Mouse (Mus musculus) regulatory T cell (primary cell): Measurements from ENCODE around the gene Elf3.
"Not testable (repeated sequence)": the region's sequence is repeated elsewhere in the genome, so short reads cannot be mapped to it uniquely, and the experiment has no call there.

ENCODE experiments used
- in situ Hi-C: fragments of 300-600 bp; cut with MboI, MseI; formaldehyde crosslinking; loops from one replicate; pipeline ENCODE4 v1.15.1; 2025; ENCODE audit warnings: high pct_unique_total_duplicates

Gene Elf3

GRCm38 (mm10) chr1:135240206-135240605 is 18.2 kb downstream of the Elf3 start:
- in situ Hi-C loops, result not testable (repeated sequence)

- in situ Hi-C loops, result no loop called here
These were observed 21.1 kb downstream of the Elf3 start for GRCm38 (mm10) chr1:135237131-135237851.

GRCm38 (mm10) chr1:135234771-135235170 is 23.6 kb downstream of the Elf3 start:
- in situ Hi-C loops, result no loop called here

GRCm38 (mm10) chr1:135233961-135234360 is 24.4 kb downstream of the Elf3 start:
- in situ Hi-C loops, result no loop called here

GRCm38 (mm10) chr1:135231878-135232277 is 26.5 kb downstream of the Elf3 start:
- in situ Hi-C loops, result not testable (repeated sequence)

- in situ Hi-C loops, result no loop called here
These were observed 30.9 kb downstream of the Elf3 start for GRCm38 (mm10) chr1:135227339-135227950.

- in situ Hi-C loops, result loop anchor here (25.0 kb wide), 1 partner anchor 1238 kb away; no protein-coding TSS in a partner anchor
These were observed 33.3 kb downstream of the Elf3 start for GRCm38 (mm10) chr1:135224981-135225604.

GRCm38 (mm10) chr1:135224147-135224546 is 34.2 kb downstream of the Elf3 start:
- in situ Hi-C loops, result loop anchor here (25.0 kb wide), 1 partner anchor 1237 kb away; no protein-coding TSS in a partner anchor

GRCm38 (mm10) chr1:135217607-135218233 is 40.6 kb downstream of the Elf3 start:
- in situ Hi-C loops, result loop anchor here (25.0 kb wide), 1 partner anchor 1230 kb away; no protein-coding TSS in a partner anchor

GRCm38 (mm10) chr1:135213772-135214640 is 44.4 kb downstream of the Elf3 start:
- in situ Hi-C loops, result loop anchor here (25.0 kb wide), 1 partner anchor 1227 kb away; no protein-coding TSS in a partner anchor

- in situ Hi-C loops, result loop anchor here (25.0 kb wide), 1 partner anchor 1223 kb away; no protein-coding TSS in a partner anchor
These were observed 47.9 kb downstream of the Elf3 start for GRCm38 (mm10) chr1:135210421-135210820.

GRCm38 (mm10) chr1:135208716-135209115 is 49.7 kb downstream of the Elf3 start:
- in situ Hi-C loops, result loop anchor here (25.0 kb wide), 1 partner anchor 1221 kb away; no protein-coding TSS in a partner anchor

- in situ Hi-C loops, result loop anchor here (25.0 kb wide), 1 partner anchor 1219 kb away; no protein-coding TSS in a partner anchor
These were observed 51.6 kb downstream of the Elf3 start for GRCm38 (mm10) chr1:135206586-135207339.

GRCm38 (mm10) chr1:135205257-135205656 is 53.1 kb downstream of the Elf3 start:
- in situ Hi-C loops, result loop anchor here (25.0 kb wide), 1 partner anchor 1218 kb away; no protein-coding TSS in a partner anchor

GRCm38 (mm10) chr1:135204196-135205126 is 53.9 kb downstream of the Elf3 start:
- in situ Hi-C loops, result loop anchor here (25.0 kb wide), 1 partner anchor 1217 kb away; no protein-coding TSS in a partner anchor
